Mouse (Mus musculus) cerebellum, adult 11-12 months (tissue): ENCODE data around the gene Ak5.
"Not testable (repeated sequence)": the region's sequence is repeated elsewhere in the genome, so short reads cannot be mapped to it uniquely, and the experiment has no call there.

Experiments
- DNase-seq: peaks from one replicate; pipeline ENCODE4 v3.0.0; 2022

Gene Ak5

DNA sequence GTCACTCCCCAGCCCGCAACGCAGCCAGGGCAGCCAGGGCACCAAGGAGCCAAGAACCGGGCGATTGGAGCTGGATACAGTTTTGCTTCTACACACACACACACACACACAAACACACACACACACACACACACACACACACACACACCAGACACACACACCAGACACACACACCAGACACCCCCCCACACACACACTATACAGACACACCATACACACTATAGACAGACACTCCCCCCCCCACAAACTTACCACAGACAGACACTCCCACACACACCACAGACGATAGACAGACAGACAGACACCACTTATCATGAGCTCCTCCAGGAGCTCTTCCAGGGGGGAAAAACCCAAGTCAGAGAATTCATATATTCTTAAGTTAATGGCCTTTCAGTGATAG is at the start of gene Ak5:
Gene Ak5, minus strand, starts transcription at position 122 of the 400 bp plus-strand sequence.
- DNase-seq, result no peak

DNA sequence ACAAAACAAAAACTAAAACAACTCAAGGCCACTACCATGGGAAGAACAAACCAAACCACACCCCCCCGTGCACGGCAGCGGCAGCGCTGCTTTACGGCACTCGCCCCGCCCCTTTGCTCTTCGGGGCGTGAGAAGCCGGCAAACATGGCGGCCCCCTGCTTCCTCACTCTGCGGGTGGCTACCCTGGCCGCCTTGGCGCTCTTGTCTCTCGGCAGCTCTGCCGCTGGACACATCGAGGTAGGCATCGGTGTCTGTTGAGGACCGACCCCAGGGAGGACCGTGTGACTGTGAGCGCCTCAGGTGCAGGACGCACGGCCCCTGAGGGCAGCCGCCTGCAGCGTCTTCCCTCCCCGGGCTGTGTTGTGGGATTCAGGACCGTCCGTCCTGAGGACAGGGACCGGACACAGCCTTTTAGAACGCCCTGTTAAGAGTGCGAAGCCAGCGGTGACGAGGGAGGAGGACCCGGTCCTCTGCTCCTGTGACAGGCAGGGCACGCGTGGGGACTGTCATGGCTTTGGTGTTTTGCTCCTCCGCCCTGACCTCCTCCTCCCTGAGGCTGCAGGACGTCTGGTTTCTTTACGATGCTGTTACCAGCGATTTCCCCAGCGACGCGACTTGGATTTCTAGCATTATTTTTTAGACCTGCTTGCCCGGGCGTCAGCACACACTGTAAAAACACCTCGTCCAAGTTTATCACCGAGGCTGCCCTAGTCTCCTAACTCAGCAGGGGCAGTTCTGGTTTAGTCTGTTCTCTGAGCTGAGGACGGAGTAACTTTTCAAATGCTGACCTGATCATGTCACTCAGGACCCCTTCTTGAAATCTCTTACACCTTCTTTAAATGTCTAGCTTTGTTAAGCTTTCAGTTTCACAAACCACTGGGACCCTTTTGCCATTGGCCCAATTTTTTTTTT is 46.1 kb upstream of the Ak5 start, which contains the start of gene Pigk:
Gene Pigk, plus strand, starts transcription at position 110 of the 912 bp plus-strand sequence.
- peak; percentile 86 for DNase-seq

DNA sequence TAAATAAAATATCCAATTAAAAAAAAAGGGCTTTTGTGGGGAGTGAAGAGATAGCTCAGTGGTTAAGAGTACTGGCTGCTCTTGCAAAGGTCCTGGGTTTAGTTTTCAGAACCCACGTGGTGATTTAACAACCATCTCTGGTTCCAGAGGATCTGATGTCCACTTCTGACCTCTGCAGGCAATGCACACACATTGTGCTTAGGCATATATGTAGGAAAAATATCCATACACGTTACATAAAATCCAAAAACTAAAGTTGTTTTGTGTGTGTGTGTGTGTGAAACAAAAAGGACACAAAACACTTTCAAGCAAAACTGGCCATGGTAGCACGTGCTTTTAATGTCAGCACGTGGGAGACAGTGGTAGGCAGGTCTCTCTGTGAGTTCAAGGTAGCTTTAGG is 44.8 kb upstream of the Ak5 start:
- no peak for DNase-seq

DNA sequence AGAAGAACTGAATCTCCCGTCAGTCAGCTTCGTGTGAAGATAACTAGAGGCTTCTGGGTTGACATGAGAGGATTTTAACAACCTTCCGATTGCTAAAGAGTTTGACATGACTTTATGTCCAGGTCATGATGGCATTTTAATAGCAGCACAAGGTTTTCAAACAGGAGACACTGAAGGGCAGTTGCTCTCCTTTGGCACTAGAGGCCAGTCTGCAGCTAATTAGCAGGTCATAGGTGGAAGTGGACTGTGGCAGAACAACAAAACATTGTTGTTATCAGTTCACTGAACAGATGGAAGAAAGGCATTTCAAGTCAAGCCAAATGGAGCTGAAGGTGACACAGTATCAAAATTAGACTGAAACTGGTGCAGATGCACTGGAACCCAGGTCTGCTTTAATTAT is 41.8 kb upstream of the Ak5 start:
- no peak for DNase-seq

DNA sequence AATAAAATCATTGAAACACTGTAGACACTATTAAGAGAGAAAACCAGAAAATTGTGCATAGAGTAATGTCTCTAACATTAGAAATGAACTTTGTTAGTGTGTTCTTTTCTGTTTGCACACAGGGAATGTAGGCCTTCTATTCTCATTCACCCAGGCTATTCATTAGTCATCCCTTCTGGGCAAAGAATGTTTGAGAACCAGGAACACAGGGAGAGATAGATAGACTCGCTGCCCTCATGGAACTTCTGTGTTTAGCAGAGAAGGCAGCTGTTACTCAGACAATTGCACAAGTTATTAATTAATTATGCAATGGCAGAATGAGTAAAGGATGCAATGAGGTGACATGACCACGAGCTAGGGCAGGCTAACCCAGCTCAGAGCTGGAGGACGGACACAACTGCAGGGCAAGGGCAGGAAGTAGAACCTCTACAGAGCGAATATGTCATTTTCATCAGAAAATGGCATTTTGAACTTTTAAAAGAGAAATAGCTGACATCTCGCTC is 39.2 kb upstream of the Ak5 start:
- no peak for DNase-seq

DNA sequence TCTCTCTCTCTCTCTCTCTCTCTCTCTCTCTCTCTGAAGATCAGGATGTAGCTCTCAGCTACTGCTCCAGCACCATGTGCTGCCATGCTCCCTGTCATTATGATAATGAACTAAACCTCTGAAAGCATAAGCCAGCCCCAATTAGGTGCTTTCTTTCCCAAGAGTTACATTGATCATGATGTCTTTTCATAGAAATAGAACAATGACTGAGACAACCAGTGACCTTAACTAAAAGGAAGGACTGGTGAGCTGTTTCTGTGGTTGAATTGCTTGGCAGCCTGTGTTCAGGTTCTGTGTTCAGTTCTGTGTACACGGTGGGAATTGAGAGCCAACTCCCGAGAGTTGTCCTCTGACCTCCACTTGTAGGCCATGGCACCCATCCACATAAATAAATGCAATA is 38.7 kb upstream of the Ak5 start:
- no peak for DNase-seq

DNA sequence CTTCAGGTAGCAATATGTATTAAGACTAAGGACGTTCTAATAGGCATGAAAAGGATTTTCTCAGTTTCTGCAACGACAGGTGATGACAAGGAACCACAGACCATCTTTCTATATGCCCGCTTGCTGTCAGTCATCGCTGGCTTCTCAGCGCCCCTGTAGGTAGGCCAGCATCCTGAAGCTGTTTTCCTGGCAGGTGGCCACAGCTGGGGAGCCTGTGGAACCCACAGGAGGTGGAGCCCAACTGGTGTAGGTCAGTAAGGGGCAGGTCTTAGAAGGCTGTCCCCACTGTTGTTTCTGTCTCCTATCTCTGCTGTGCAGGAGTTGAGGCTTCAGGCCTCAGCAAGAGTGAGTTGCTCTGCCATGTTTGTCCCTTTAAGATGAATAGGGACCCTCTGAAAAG is 37.7 kb upstream of the Ak5 start:
- DNase-seq, result no peak

DNA sequence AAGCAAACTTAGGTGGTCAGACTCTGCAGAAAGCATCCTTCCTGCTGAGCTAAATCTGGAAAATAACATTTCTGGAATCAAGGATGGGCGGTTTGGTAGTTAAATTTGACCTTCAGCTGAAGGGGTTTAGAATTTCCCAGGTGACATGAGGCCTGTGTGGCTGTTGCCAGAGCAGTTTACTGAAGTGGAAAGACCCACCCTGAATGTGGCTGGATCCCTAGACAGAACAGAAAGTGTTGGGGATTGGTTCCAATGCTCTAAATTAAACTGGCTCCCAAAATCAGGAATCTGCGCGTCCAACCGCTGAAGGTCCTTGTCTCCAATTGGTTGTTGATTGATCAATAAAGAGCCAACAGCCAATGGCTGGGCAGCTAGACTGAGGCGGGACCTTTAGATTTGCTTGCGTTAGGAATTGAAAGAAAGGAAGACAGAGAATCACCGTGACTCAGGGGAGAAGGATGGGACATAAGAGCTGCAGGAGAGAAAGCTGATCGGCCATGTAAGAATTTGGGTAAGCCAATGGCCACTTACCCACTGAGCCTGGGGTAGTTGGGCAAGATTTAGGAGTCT is 34.2 kb upstream of the Ak5 start:
- DNase-seq, result no peak

DNA sequence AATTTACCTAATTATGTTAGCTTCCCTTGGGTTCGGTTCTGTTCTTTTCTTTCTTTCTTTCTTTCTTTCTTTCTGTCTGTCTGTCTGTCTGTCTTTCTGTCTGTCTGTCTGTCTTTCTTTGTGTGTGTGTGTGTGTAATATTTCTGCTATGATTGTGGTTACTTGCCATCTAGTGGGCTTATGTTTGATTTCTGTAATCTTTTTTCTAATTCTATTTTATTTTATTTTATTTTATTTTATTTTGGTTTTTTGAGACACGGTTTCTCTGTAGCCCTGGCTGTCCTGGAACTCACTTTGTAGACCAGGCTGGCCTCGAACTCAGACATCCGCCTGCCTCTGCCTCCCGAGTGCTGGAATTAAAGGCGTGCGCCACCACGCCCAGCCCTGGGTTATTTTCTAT is 33.4 kb upstream of the Ak5 start:
- DNase-seq, result not testable (repeated sequence)

DNA sequence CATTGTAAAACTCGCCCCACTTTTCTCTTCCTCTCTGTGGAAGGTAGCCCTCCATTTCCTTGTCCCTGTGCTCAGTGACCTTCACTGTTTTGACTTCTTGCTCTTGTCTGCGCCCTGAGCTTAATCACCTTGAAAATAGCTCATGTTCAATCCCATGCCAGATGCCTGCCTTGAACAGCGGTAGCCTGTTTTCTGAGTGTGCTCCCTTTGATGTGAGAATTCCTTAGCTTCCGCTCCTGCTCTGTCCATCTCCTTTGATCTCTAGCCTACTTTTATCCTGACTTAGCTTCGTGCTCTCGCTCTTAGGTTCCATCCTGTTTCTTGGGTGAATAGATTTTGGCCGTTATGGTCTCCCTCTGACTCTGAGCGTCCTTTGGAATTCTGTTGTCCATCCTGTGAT is 31.1 kb upstream of the Ak5 start:
- DNase-seq, result no peak

DNA sequence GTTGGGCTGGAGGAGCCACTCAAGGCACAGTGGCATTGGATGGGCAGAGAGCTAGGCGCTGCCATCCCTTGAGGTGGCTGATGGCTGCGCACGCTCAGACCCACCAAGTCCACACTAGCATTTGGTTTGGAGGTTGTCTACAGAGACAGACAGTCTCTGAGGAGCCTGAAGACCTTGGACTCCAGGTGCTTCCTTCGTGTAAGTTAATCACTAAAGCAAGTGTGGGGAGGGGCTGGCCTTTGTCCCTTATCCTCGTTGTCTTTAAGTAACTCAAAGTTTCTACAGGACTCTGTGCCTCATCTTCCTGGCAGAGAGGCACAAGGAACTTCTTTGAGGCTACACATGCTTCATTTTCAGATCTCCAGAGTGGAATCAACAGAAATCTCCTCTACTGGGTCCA is 29.9 kb upstream of the Ak5 start:
- no peak for DNase-seq

DNA sequence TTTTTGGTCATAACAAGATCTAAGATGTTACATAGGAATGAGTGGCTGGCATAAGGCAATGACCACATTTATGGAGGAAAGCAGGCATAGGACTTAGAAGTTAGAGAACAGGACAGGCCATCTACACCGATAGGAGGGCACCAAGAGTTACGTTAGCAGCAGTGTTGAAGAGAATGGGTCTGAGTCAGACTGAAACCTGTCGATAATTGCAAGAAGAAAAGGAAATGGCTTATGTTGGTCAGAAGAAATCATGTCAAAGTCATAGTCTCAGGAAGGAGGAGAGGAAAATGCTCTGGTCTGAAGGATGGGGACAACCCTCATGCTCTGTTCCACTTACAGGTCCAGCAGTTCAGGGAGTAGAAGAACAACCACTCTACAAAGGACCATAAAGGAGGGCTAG is 26.8 kb upstream of the Ak5 start:
- no peak for DNase-seq

DNA sequence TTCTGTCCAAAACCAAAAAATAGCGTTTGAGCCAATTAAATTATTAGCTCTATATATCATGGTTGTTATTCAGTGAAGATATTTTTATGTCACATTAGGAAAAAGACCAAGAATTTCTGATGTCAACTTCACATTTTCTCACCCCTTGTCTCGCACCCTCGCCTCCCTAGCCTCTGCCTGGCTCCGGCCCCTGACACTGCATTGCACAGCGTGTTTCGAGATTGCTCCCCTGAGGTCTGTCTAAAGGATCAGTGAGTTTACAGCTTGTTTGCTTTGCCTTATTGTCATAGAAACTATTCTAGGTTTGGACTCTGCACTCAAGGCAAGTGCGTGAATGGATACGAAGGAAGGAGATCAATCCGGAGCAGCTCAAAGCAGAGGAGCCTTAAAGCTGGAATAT is 20.9 kb upstream of the Ak5 start:
- DNase-seq, result no peak

DNA sequence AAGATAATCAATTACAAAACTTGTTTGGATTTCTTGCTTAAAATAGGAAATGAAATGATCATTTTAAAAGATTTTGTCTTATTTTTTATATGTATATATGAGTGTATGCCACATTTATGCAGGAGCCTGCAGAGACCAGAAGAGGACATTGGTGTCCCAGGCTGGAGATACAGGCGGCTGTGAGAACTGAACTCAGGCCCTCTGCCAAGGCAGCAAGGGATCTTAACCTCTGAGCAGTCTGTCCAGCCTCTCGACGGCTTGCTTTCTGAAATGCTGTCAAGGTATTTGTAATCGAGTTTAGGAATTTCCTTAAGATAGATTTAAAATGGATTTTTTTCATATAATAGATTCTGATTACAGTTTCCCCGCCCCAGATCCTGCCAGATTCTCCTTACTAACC is 20.4 kb upstream of the Ak5 start:
- DNase-seq, result no peak

DNA sequence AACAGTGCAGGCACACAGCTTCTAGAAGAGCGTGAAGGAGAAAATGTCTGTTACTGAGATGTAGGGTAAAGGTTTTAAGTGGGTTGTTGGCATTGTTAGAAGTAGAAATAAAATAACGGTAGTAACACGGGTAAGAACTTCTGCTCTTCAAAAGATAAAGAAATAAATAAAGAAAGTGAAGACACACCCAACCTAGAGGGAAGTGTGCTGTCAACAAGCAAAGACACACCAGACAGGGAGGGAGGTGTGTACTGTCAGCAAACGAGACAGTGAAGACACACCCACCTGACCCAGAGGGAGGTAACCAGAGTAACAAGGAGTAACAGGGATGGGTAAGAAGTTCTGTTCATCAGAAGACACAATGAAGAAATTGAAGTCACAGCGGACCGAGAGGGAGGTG is 6.5 kb upstream of the Ak5 start:
- no peak for DNase-seq

DNA sequence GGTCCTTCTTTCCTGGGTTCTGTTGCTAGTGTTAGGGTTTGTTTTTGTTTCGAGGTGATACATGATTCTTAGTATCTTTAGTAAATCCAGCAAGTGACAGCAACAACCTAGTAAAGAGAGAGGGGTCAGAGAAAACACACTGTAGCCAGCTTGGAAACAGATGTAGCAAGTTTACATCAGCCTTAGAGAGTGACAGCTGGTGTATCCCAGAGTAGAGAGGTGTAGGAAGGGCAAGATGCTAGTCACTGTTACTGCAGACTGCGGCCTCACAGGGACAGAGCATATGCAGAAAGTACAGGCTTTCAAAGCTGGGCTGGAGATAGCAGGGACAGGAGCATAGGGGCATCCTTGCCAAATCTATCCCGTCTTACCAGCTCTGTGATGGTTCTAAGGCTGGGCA is 1.6 kb upstream of the Ak5 start:
- no peak for DNase-seq

DNA sequence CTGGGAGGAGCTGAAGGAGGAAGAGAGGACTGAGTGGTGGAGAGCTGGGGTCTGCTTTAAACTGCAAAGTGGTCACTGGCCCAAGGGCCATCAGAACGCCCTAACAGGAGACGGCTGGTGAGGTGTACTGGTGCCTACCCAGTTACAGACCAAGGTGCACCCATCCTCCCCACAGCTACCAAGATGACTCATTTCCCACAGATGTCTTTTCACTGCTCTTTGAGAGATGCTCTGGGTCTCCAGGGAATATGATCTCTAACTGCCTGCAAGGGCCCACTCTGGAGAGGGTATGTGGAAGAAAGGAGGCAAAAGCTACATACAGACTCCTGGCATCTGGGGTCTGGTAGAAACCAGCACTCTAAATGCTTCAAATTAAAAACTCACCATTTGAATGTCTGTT is 633 bp upstream of the Ak5 start:
- no peak for DNase-seq

DNA sequence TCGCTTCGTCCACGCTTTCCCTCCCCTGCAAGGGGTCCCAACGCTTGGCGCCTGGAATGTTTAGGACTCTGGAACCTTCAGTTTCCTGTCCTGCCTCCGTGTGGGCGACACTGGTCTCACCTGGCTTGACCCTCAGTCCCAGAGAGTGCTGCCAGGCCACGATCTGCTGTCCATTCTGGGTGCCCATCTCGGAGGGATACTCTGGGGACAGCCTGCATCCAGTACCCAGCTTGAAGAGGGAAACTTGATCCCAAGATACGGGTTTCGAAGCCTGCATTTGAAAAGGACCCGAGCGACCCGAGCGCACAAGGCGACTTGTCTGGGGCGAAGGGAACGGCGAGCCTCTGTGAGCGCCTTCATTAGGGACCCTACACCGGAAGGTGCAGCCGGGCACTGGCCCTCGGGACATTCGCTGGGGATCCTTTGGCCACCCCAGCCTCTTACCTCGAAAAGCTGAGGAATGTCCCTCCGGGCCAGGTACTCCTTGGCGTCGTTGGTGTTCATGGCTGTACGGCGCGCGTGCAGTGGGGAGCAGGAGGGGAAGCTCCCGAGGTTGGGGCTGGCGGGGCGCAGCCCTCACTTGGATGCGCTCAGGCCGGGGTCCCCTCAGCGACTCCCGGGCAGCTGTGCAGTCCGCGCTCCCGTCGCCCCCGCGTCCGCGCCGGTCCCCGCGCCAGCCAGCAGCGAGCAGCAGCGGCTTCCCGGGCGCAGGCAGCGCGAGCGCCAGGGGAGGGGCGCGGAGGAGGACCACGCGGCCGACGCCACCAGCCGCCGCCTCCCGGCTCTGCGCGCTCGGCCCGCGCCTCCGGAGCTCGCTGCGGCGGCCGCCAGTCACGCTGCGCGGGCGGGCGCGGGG is 576 bp downstream of the Ak5 start:
- DNase-seq, result peak; percentile 3

DNA sequence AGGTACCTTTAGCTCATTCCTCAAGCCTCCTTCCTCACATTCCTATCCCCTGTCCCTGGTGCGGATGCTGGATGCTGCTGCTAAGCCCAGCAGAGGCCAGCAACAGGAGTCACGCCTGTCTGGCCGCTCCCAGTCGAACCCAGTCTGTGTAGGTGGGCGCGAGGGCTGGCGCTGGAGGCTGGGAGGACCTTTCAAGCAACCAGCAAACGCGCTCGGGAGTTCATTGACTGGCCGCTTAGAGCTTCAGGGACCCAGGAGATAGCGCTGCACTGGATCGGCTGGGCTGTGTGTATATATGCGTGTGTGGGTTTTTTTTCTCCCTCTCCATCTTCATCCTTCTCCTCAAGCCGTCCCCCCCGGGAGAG is 1.2 kb downstream of the Ak5 start:
- DNase-seq, result no peak

DNA sequence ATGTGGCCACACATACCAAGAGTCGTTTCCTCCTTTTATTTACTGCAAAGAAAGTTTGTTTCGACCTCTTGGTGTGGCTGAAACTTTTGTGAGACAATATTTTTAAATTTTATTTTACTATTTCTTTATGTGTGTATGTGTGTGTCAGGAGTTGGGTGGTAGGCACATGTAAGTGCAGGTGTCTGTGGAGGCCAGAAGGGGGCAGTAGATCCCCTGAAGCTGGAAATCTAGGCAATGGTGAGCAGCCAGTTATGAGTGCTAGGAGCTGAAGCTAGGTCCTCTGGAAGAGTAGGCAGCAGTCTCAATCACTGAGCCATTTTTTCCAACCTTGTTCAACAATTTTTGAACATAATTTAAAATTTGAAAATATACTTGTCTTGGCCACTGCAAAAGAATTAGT is 9.6 kb downstream of the Ak5 start:
- no peak for DNase-seq

DNA sequence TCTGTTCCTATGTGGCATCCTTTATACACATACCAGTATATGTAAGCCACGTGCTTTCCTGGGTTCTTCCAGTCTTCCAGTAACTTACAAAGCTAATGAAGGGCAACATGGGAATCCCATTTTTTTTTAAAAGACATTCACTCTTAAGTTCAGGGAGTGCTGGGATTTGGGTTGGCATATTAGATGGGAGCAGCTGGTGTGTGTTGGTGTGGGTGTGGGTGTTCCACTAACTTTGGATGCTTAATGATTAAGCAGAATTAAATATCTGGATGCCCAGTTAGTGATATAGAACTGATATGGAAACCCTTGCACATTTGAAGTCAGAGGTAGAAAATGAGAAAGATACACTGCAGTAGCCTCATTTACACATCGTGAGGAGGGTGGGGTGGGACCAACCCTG is 16.2 kb downstream of the Ak5 start:
- no peak for DNase-seq

DNA sequence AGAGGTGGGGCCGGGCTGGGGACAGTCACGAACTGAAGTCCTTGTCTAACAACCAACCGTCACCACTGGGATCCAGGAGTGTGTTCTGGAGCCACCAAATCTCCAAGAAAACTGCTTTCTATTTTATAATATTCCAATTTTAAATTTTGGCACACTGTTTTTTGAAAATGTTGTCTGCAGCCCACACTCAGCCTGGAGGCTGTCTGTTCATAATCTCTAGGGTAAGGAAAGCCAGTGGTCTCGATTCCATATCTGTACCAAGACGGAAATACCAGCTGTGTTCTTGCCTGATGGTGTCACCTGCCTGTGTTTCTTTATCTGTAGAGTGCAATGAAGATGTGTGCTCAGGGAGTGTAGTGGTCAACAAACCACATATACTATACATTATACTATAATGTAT is 23.6 kb downstream of the Ak5 start:
- DNase-seq, result no peak

DNA sequence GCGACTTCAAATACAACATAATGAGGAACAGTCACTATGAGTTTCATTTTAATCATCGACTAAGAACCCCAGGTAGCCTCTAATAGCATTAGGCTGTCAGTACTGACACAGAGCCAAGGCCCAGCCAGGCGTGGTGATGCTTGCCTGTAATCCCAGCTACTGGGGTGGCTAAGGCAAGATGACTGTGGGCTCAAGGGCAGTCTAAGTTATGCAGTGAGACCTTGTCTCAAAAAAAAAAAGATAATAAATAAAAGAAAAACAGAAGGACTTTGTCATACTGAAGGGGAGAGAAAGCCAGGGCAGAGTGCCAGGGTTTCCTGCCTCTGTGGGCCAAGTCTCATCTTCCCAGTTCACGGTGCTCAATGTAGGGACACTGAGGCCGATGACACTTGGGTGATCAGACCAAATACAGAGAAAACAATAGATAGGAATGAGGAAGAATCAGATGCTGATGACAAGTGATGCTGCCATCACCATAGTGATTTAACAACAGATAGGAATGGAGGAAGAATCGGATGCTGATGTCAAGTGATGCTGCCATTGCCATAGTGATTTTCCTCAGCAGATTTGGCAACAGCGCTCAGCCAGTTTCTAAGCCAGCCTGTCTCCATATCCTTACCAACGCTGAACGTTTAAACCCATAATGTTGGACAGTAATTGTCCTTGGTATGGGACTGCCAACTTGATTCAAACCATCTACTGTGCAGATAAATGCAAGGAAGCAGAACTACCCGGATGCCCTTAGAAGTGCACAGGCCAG is 42.9 kb downstream of the Ak5 start:
- DNase-seq, result no peak
